Mouse (Mus musculus) thymus, adult 2 months (tissue): ENCODE data around the gene Gramd1b.

Experiments
- CTCF ChIP-seq: fragments of 200-500 bp; IDR thresholded peaks from 2 replicates; pipeline ENCODE4 v1.5.1; 2012; ENCODE audit warnings: mild to moderate bottlenecking, control low read depth, low read length, moderate library complexity, borderline replicate concordance; ENCODE audit not compliant: control insufficient read depth, poor library complexity, insufficient read depth; ENCODE audit errors: extremely low read depth
- POLR2A ChIP-seq: fragments of 200-500 bp; IDR thresholded peaks from 2 replicates; pipeline ENCODE4 v1.6.1; 2012; ENCODE audit warnings: mild to moderate bottlenecking, low read length, control low read depth, moderate library complexity; ENCODE audit not compliant: control insufficient read depth, poor library complexity, insufficient read depth; ENCODE audit errors: extremely low read depth

- TF ChIP-seq POLR2A (no peak), CTCF (no peak)
These were observed 284.5 kb downstream of the Gramd1b start for GRCm38 (mm10) chr9:40246702-40247101.
